Mouse (Mus musculus) CD4-positive, CD25-positive, alpha-beta regulatory T cell (primary cell): Measurements from ENCODE around the gene Zfp976. TPM values are rescaled to one million over a fixed set of nuclear protein-coding genes. Genes with fewer than 3 reads are reported as not detected.

Experiments
- polyA plus RNA-seq: library from polyadenylated mRNA; unstranded; fragments of 100-300 nt; shearing (Covaris generic); gene quantifications from one replicate; pipeline ENCODE4 v1.2.1, GENCODE M21; 2017

Zfp976 gene
- 0.68 TPM for polyA plus RNA-seq

GRCm38 (mm10) chr7:42642152-42643115 lies at the start of gene Zfp976:
Zfp976 (minus strand) TSS chr7:42642588.

GRCm38 (mm10) chr7:42592413-42592812 lies 50.0 kb downstream of the Zfp976 start, which contains the start of gene Zfp977:
Zfp977 (minus strand) TSS chr7:42592547.

GRCm38 (mm10) chr7:42578488-42578887 lies 63.9 kb downstream of the Zfp976 start, which contains the start of gene Gm21028:
Gm21028 (minus strand) TSS chr7:42578588.

Other genes with a start within 250 kb of the Zfp976 start
- gene 4933421I07Rik, start 194.5 kb downstream of the Zfp976 start, polyA plus RNA-seq, result not detected
- 20.3 TPM for gene Zfp141, start 136.8 kb downstream of the Zfp976 start, polyA plus RNA-seq
- gene Gm21028, start 64.0 kb downstream of the Zfp976 start, polyA plus RNA-seq, result not detected
- gene Zfp977, start 50.0 kb downstream of the Zfp976 start, polyA plus RNA-seq, result not detected
- gene Zfp975, start 50.2 kb upstream of the Zfp976 start, polyA plus RNA-seq, result 2.6 TPM
- not detected for gene Gm17067, start 84.4 kb upstream of the Zfp976 start, polyA plus RNA-seq
- gene Vmn2r62, start 150.9 kb upstream of the Zfp976 start, polyA plus RNA-seq, result not detected
- 0.05 TPM for gene Gm2381, start 224.6 kb upstream of the Zfp976 start, polyA plus RNA-seq